Mouse (Mus musculus) kidney, adult 9 months (tissue): Measurements from ENCODE around the gene Mroh3.

ENCODE experiments used
- DNase-seq: peaks from one replicate; pipeline ENCODE4 v3.0.0; 2022

Gene Mroh3

DNA sequence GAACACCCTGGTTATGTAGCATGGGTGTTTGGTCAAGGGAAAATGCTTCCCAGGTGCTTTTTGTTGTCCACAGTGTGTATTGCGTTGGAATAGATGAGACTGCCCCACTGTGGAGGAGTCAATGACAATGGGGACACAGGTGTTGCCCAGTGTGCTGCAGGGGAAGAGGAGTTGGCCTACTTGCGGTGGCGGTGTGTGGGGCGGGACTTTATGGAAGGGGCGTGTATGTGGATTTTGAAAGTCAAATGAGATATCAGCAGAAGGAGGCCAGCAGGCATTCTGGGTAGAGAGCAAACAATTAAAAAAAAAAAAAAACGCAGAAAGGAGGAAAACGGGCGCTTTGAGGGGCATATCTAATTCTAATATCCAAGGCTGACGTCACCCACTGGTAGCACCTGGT, 62.9 kb downstream of the Mroh3 start:
- DNase-seq = no peak

DNA sequence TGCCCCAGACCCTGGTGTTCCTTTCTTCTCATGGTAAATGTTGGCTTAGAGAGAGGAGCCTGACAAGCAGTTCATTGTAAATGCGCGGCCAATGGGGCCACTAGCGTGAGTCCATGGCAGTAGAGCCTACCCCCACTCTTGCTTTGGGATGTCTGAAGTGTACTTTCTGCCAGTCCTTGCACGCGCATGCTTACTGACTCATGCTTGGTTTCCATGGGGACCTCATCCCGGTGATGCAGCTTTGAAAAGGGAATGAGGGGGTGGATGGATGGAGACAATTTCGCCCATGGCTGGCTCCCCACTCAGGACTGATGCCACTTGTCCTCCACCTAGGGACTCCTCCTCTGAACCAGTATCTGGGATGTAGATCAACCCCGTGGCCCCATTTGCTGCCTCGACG, 69.1 kb downstream of the Mroh3 start:
- DNase-seq = no peak

DNA sequence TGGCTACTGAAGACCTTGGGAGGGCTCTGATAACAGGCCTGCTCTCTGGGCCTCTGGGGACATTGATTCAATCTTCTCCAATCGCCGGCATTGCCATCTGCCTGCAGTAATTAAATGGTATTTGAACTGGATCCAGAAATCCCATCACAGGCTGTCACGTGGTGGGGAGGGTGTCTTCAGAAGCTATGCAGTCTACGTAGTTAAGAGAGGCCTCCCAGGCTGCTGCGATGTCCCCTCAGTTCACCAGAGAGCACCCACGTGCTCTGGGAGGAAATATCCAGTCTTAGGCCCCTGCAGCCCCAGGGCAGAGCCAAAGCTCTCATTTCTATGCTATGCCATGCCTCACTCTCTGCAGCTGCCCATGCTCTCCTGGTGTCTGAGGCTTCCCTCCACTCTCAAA, 70.3 kb downstream of the Mroh3 start:
- peak; percentile 34 for DNase-seq

DNA sequence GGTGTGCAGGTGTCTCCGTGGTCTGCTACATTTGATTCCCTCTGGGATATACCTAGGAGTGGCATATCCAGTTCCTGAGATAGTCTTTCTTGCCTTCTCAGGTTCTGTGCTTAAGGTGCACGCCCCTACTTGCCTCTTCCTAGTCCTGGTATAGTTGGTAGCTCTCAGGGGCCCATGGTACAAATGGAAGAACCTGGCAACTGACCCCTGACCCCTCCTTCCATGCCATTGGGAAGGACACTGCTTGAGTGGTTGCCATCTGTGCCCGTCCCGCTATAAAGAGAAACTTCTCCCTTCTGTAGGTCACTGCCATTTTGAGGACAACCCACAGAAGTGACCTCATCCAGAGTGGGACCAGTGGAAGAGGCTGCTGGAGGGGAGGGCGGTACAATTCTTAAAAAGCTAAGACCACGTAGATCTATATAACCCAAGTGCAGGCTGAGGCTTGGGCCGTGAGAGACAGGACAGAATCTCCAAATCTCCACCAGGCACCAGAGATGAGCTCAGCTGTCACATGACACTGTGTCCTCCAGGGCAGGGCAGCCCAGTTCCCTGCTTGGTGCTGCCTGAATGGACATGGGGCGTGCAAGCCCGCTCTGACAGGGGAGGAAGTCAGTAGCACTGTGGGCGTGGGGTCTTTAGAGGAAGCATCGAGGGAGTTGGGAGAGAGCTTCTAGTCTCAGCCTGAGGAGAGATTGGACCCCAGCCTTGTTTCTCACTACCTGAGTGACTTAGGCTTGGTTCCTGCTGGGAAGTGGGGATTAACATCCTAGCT, 71.3 kb downstream of the Mroh3 start:
- DNase-seq = peak; percentile 35

DNA sequence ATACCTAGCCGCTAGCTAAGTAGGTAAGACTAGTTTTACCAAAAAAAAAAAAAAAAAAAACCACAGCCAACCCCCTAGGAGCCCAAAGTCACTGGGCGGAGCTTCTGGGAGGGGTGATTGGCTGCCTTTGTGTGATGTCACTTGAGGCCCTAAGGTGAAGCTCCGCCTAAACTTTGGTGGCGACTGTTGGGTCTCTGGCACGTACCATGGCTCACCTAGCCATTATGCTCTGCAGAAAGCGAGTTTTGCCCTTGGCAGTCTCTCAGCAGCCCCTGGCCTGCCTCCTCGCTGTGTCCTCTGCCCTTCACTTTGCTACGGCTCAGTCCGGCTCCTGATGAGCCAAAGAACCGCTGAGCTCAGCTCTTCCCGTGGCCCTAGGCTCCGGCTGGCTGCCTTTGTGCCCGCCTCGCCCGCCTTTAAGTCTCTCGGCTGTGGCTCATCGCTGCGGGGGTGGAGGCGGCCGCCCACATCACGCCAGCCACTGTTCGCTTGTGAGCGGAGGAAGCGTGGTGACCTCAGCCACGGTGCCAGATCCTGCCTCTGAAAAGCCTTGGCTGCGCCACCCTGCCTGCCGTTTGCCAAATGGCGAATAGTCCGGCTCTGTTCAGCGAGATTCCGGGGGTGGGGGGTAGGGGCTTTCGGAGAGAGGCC, 72.5 kb downstream of the Mroh3 start:
- DNase-seq = peak; percentile 88

DNA sequence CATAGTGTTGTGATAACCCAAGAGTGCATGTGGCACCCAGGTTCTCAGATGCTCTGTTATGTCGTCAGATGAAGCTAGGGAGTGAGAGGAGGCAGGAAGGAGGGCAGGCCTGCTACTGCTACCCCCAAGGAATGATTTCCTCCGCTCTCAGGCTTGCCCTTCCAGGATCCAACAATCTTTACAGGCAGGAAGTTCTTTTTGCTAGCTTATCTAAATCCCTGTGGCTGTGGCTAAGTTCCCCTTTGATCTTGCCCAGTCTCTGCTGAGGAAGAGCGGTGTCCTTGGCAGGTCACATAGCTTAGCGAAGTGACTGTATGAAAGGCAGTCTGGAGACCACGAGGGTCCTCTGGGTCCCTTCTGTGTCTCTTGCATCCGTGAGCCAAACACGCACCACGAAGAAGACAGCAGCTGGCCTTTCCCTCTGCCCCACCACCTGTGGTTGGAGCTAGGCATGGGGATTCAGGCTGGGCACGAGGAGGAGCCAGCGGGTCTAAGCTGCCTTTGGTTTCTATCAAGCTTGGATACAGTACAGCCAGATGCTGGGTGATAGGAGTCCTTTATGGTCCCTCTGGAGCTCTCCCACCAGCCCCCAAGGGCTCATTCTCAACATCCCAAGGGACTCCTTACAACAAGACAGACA, 74.3 kb downstream of the Mroh3 start:
- DNase-seq = no peak

DNA sequence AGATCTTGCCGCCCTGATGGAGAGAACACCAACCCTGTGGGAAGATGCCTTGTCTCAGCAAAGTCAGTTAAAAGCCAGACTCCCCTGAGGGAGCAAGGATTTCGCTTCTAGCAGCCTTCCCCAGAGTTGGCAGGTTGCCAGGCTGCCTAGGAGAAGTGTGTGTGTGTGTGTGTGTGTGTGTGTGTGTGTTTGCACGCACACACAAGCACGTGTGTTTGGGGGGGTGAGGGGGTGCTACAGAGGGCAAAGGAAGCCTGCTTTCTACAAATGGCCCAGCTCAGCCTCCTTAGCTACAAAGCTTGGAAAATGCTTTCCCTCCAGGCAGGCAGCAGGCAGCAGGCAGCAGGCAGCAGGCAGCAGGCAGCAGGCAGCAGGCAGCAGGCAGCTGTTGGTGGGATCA, 75.1 kb downstream of the Mroh3 start:
- DNase-seq = peak; percentile 37

DNA sequence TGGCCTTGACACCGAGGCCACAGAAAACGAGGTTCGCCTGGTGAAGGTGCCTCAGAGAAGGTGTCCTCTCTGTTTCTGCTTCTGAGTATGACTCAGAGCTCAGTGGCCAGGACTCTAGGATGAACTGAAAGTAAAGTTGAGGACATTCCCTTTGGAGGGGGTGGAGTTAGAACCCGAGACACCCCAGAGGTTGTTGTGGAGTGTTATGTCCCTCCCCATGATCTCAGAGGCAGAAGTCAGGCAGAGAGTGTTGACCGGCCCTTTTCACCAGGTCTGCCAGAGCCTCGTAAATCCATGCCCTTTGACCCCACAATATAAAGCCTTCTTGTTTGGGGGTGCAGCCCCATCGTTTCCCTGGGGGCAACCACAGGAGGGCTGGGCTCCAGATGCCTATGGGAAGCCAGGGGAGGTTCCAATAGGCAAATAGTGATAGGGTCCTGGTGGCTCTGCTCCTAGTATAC, 75.5 kb downstream of the Mroh3 start:
- no peak for DNase-seq

DNA sequence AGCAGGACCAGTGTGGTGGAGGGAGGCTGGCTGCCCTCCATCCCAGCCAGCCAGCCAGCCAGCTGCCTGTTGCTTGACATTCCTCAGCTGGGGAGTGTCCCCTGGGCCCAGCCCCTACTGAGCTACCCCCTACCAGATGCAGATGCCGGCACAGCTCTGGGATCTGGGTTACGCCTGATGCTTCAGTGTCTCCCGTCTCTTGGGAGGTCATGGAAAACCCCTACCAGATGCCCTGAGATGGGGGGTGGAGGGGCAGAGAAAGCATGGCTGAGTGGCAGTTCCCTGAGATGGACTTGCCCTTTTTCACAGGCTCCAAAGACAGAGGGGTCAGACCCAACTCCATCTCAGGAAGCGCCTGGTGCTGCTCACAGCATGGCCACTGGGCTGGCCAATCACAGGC, 76.1 kb downstream of the Mroh3 start:
- DNase-seq = no peak

DNA sequence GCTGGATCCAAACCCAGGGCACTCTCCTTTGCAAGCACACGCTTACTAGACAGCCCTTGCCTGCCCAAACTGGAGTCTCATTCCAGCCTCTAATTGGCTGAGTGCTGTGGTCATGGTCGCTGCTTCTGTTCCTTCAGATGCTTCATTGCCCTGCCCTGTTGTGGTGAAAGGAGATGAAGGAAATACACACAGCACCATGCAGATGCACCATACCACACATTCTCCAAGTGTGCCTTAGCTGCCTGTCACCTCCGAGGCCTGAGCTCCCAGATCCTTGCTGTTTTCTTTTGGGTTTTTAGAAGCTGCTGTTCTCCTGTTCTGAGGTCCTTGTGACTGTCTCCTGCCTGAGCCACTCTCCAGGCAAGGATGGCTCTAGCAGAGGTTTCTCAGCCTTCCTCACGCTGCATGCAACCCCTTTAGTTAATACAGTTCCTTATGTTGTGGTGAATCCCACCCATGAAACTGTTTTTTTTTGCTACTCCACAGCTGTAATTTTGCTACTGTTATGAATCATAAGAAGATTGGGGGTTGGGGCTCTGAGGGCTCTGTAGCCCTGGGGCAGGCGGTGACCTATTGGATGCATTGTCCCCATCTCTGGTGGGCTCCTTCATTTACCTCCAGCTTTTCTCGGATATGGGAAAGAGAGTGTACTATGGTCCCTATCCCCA, 76.7 kb downstream of the Mroh3 start:
- no peak for DNase-seq

DNA sequence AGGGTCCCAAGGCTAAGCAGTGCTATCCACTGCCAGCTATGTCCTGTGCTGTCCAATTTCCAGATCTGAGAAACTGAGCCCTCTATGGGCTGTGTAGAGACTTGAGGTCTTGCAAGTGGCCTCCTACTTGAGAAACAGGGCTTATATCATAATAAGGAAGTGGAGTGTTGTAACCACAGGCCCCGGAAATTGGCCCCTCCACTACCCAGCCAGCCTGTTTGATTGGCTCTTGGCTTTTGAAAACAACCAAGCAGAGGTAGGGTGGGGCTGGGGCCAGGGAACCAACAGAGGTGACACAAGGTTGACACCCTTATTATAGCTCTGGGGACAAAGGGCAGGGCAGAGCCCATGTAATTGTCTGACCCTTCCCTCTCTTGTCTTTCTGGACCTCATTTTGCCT, 77.6 kb downstream of the Mroh3 start:
- peak; percentile 46 for DNase-seq

DNA sequence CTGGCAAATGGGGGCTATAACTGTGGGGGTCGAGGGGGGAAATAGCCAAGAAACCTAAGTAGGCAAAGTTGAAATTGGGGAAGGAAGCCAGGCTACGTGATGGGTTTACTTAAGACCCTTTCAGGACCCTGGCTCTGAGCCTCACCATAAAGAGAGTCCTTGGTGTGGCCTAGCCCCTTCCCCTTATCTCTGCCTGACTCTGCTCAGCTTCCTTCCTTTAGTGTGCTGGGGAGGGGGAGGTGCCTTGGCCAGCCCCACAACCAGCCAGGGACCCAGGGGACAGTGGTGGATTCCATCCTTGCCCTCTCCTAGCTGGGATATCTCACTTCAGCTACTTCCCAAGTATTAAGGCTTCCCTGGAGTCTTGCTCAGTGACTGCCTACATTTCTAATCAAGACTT, 78.1 kb downstream of the Mroh3 start:
- DNase-seq = no peak

DNA sequence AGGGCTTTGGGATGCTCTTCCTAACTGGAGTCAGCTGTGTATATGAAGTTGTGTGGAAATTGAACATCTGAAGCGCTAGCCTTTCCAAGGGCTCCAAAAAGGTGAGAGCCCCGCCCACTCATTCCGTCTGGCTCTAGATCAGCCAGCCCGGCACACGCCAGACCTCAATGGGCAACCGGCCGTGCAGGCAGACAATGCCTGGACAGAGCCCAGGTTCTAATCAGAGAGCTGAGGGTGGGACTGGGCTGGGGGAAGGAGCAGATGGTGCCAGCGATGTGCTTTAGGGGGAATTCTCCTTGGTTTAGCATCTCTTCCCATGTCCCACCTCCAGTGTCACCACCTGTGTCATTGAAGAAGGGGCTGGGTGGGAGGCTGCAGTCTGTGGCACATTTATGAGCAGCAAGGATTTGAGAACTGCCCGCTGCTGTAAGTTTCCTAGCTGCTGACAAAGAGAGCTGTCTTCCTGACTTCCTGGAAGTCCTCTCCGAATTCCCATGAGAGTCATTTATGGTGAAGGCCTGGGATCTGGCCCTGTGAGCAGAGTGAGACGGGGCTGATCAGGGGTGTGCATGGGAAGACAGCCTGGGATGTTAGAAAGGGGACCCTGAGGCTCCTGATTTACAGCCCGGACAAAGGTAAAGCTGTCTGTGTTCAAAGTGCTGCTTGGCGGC, 78.9 kb downstream of the Mroh3 start:
- DNase-seq = peak; percentile 31

DNA sequence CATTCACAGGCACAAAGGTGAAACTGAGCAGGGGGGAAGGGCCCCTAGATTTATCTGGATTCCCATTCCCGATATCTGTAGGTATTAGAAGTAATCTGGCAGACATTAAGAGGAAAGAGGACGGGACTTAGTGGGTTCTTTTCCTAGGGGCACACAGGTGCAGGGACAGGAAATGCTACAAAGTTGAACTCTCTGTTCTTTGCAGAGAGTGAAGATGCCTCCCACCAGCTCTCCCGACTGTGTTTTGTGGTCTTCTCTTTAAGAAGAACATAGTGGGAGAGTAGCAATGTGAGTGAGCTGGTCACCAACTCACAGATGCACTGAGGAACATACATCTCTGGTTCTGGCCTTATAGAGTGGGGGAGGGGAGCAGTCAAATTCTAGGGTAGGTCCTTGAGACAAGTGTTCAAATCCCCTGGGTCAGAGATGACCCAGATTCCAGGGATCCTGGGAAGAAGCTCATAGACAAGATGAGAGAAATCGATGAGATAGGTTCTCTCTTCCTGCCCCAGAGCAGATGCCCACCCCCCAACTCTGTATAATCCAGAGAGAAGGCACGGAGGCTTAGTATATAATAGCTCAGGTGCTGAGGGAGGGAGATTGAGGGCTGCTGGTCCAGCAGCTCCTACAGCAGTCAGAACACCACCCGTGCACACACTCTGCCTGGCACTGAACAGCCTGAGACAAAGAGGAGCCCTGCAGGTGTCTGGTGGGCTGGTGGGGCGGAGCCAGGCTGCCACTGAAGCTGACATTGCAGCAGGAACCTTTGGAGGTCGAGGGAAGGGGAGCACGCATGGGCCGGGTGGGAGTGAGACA, 80.0 kb downstream of the Mroh3 start:
- DNase-seq = no peak
